Mouse (Mus musculus): Measurements from ENCODE around the gene Tnfrsf9.

The Tnfrsf9 gene

DNA sequence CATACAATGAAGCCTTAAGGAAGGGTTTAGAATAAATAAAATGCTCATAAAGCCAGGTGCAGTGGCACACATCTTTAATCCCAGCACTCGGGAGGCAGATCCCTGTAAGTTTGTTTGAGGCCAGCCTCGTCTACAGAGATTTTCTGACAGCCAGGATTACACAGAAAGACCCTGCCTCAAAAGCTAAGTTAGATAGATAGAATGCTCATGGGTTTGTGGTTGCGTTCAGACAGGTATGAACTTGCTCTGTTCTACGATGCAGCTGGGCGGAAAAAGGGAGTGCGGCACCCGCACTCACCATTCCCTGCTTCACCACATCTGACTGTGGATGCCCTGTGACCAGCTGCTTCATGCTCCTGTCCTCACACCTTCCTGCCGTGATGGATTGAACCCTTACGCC lies 65.1 kb downstream of the Tnfrsf9 start:
- DNase-seq (ENCODE audit: extremely low read depth, low read depth, low spot score) = no peak

DNA sequence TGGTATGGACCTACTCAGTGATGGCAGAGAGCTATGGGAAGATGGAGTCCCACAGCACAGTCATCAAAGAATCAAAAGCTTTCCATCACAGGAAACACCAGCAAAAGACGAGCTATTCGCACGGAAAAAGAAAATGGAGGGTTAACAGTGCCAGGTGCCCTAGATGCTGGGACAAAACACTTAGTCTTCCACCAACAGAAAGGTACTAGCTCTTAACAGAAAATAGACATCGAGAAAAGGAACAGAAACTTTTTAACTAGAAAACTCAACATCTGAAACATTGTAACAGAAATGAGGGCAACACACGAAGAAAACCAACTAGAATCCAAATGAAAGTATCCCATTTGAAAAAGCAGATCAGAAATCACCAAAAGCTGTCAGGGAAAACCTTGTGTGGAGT lies 65.8 kb downstream of the Tnfrsf9 start:
- no peak for DNase-seq (ENCODE audit: extremely low read depth, low read depth, low spot score)

DNA sequence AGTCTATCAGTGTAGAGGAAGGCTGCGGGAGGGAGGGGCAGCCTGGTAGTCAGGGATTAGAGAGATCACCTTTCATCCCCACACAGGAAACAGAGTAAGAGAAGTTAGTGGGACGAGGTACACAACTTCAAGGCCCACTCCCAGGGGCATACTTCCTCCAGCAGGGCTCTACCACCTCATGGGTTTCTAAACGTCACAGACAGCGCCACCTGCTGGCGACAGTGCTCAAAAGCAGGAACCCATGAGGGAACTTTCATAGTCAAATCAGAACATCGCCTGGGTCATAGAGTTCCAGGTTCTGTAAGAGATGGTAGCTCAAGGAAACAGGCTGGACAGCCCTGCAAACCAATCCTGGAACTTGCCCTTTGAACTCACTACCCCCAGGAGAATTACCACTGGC lies 75.8 kb downstream of the Tnfrsf9 start:
- no peak for DNase-seq (ENCODE audit: extremely low read depth, low read depth, low spot score)

Measured in fat pad, adult 2 months (tissue).